Mouse (Mus musculus) heart, adult 18-20 months (tissue): ENCODE results near the gene Fndc4. TPM values are rescaled to one million over a fixed set of nuclear protein-coding genes. Genes with fewer than 3 reads are reported as not detected.
A peak's percentile ranks its signal among the peaks of the same experiment; 100 is the strongest.

ENCODE experiments used
- DNase-seq, 2 experiments: peaks; one replicate each; pipeline ENCODE4 v3.0.0; 2021 to 2022; ENCODE audit warnings: mixed read lengths in 1 of 2
- long read RNA-seq, 2 experiments: library from polyadenylated mRNA; stranded (forward); transcript quantifications; one replicate each; pipeline ENCODE4 v2.0.0; 2021
- total RNA-seq, 2 experiments: library from RNA; stranded (reverse); gene quantifications; 2 replicates each; pipeline ENCODE4 v1.2.3; 2021

Fndc4 gene
- total RNA-seq, result 1 to 10 TPM; 4.2 to 4.3 TPM
- long read RNA-seq, experiment 1, partial matches to known transcripts, result 1 of 1 reads
- long read RNA-seq, experiment 1, other reads (novel, unspliced or antisense), result 0 of 1 reads
- long read RNA-seq, experiment 2, partial matches to known transcripts, result 0 of 2 reads
- long read RNA-seq, experiment 2, other reads (novel, unspliced or antisense), result 0 of 2 reads

DNA sequence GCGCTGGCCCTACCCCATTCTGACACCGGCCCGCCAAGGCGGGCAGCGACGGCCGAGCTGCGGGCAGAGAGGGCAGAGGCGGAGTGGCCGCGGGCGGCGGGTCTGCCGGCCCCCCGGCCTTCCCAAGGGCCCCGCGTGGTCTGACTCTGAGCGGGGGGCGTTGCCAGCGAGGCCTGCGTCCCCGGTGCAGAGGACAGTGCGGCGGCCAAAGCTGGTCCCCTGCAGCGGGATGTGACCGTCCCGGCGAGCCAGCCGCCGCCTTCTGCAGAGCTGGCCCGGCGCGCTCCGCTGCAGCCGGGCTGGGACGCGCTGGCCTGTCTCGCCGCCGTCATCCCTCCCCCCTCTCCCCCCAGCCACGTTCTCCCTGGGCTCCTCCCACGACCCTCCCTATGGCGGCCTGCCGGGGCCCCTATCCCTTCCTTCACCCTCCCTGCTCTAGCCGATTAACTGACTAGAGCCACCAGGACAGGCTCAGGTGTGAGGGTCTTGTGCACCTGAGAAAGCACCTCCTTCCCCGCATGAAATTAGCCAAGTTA, at the start of gene Fndc4:
Gene Fndc4 (minus strand): TSS at position 475 of the 536 bp plus-strand sequence.
- DNase-seq, result peak; percentile 22 to 40

- peak; percentile 74 to 81 for DNase-seq
Measured at GRCm38 (mm10) chr5:31328255-31328654, 32.4 kb upstream of the Fndc4 start.

DNA sequence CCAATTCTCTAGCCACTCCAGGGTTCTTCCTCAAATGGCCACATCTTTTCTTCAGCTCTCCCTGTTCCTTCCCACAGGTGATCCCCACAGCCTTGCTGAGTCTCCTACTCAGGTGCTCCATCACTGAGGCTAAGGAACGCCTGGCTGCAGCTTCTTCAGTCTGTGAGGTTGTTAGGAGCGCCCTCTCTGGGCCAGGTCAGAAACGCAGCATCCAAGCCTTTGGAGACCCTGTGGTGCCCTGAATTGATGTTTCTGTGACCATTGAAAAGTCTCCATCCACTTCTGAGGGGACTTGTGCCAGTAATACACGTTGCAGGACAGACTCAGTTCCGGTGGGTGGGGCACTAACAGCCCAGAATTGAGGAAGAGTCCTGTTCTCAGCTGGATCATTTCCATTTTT, 31.0 kb upstream of the Fndc4 start:
- DNase-seq, result no peak

- no peak for DNase-seq
Measured at GRCm38 (mm10) chr5:31324085-31324484, 28.2 kb upstream of the Fndc4 start.

- no peak for DNase-seq
Measured at GRCm38 (mm10) chr5:31322776-31323175, 26.9 kb upstream of the Fndc4 start.

DNA sequence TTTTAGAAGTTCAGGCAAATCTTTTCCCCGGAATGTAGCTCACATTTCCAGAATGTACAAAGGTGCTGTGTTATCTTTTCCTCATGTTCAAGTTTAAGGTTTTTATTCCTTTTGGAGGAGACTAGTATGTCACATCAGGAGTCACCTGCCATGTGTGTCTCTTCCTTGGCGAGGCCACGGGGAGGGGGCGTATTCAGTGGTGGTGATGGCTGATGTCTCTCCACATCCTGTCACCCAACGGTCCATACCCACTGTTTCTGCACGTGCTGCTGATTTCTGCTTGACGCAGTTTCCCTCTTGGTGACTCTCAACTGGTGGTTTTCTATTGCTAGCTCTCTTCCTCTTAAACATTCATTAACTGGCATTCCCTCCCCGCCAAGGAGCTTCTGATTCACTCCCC, 16.9 kb upstream of the Fndc4 start:
- no peak for DNase-seq

DNA sequence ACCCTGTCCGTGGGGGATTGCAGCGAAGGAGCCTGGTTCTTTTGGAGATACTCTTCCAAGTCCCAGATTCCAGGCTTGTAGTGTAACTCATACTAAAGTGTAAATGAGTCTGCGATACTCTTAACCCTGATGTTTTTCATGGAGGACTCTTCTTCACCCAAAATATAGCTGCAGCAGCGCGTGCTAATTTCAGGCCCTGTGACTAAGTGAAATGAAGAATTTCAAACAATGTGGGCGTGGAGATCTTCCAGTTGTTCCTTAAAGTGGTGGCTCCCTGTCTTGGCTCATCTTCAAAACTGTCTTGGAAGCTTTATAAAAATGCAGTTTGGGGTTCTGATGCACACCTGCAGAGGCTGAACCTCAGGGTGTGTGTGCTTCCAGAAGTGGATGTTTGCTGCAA, 7.2 kb upstream of the Fndc4 start:
- DNase-seq, result no peak

DNA sequence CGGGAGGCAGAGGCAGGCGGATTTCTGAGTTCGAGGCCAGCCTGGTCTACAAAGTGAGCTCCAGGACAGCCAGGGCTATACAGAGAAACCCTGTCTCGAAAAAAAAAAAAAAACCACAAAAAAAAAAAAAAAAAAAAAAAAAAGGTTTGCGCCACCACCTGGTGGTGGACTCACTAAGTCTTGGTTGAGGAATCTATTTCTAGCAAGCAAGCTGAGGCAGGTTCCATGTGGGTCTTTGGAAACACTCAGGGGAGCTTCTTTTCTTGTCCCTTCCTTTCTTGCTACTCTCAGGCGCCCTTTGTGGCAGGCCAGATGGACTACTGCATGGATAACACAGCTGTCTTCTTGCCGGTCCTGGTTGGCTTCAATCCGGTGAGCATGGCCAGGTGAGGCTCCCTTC, 6.0 kb upstream of the Fndc4 start:
- no peak for DNase-seq

DNA sequence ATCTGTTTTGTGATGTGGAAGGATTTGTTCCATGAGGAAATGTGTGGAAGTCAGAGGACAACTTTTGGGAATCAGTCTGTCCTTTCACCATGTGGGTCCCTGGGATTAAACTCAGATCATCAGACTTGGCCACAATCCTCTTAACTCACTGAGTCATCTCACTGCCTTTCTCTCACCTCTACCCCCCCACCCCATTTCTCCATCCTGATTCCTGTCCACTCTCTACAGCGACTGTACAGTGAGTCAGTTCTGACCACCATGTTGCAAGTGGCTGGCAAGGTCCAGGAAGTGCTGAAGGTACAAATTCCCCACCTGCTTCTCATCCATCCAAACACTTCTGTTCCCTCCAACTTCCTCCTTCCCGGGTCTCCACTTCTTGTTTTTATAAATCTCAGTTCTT, 2.6 kb upstream of the Fndc4 start:
- DNase-seq, result no peak

GRCm38 (mm10) chr5:31297981-31298380, 2.1 kb upstream of the Fndc4 start:
- no peak for DNase-seq

GRCm38 (mm10) chr5:31297047-31297757, 1.3 kb upstream of the Fndc4 start, which contains the start of gene Gckr:
Gckr (plus strand) TSS chr5:31297443.
- no peak for DNase-seq

- no peak for DNase-seq
Measured at GRCm38 (mm10) chr5:31294964-31295605, 795 bp downstream of the Fndc4 start.

GRCm38 (mm10) chr5:31291361-31291688, 4.6 kb downstream of the Fndc4 start:
- DNase-seq, result no peak

- DNase-seq, result peak; percentile 97 to 98
Measured at GRCm38 (mm10) chr5:31290521-31291360, 5.1 kb downstream of the Fndc4 start, which contains the start of gene Ift172. Ift172 (minus strand) TSS chr5:31291116.

DNA sequence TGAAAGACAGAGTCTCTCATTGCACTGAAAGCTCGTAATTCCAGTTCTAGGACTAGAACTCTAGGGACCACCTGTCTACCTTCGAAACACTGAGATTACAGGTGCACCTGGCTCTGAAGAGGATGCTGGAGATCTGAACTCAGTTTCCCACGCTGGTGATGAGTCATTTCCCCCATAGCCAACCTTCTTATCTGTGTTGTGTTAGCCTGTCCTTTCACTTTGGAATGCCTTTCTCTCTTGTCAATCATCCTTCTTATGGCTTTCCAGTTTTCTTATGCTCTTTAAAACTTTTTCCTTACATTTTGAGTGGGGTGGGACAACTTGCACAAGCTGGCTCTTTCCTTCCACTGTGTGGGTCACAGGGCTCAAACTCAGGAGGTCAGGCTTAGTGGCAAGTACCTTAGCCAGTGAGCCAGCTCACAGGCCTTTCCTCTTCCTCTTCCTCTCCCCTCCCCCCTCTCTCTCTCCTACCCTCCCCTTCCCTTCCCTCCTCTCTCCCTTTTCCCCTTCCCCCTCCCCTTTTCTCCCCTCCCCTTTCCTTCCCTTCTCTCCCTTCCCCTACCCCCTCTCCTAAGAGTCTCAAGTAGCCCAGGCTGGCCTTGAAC, 6.2 kb downstream of the Fndc4 start:
- no peak for DNase-seq

- no peak for DNase-seq
Measured at GRCm38 (mm10) chr5:31288655-31289054, 7.2 kb downstream of the Fndc4 start.

DNA sequence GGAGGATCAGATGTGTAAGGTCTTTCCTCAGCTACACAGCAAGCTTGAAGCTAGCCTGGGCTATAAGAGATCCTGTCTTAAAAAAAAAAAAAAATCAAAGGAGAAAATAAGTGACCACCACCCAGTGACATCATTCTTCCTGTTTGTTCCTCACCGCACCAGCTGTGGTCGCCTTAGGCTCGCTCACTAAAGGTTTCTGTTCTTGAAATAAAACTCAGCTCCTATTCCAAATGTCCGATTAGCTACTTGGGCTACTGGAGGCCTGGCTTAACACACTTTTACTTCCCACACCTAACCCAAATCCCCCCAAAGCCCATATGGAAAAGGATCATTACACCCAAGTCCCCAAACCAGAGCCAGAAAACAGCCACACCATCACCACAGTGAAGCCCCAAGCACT, 7.7 kb downstream of the Fndc4 start:
- peak in 1 of 2 experiments; percentile 21 for DNase-seq

DNA sequence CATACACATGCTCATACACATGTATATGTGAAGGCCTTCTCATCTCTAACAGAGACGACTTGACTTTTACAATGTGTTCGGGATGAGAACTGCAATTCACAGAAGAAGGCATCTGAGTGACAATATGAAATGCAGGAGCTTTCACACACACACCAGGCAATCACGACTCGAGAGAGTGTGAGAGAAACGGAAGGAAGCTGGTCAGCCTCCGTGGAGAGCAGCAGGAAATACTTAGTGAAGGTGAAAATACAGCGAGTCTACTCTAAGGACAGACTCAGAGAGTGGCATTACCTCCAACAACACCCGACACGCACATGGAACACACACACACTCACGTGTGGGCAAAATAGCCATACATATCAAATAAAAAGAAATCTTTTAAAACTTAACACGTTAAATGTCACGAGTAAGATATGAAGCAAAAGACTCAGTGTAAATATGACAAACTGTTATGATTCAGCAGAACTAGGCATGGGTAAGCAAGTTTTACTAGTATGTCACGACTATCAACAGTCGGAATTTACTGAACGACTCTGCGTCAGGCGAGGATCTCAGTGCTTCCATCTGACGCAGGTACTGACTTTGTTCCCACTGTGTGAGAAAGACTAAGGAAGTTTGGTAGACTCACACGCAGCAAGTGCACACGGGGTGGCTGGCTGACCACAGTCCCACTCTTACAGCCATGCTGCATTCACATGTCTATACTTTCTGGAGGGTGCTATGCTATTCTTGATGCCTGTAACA, 16.5 kb downstream of the Fndc4 start:
- no peak for DNase-seq

DNA sequence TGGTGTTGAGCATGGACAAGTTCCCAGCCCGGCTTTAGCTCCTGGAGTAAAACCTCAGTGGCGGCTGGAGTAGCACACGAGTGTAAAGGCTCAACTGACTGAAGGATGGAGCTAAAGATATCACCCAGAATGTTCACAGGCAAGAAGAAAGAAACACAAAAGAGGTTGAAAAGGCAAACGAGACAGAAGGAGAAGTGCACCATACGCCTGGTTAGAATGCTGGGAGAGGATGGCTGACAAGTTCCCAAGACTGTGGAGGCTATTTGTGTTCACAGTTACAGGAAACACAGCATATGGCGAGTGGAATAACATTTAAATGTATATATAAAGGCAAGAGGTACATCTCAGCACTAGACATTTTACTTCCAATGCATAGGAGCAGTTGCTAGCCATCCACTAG, 22.9 kb downstream of the Fndc4 start:
- DNase-seq, result no peak

- no peak for DNase-seq
Measured at GRCm38 (mm10) chr5:31267686-31268085, 28.2 kb downstream of the Fndc4 start.

DNA sequence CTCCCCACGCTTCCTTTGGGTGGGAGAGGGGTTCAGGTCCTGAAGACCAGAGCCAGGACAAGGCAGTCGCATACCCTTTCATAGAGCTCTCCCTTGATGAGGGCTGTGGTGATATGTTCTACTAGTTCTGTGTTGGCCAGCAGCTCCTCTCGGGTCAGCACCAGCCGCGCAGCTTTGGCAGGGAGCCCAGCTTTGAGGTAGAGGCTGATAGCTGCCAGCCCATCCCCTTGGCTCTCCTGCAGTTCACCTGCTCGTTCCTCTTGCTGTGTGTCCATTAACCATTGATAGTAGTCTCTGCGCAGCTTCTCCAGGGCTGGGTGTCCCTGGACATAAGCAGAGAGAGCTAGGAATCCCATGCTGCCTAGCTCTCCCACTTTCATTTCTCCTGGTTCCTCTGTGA, 29.8 kb downstream of the Fndc4 start:
- DNase-seq, result peak; percentile 35 to 39
